Mouse (Mus musculus): ENCODE results near the gene Tbrg4.

Gene Tbrg4

DNA sequence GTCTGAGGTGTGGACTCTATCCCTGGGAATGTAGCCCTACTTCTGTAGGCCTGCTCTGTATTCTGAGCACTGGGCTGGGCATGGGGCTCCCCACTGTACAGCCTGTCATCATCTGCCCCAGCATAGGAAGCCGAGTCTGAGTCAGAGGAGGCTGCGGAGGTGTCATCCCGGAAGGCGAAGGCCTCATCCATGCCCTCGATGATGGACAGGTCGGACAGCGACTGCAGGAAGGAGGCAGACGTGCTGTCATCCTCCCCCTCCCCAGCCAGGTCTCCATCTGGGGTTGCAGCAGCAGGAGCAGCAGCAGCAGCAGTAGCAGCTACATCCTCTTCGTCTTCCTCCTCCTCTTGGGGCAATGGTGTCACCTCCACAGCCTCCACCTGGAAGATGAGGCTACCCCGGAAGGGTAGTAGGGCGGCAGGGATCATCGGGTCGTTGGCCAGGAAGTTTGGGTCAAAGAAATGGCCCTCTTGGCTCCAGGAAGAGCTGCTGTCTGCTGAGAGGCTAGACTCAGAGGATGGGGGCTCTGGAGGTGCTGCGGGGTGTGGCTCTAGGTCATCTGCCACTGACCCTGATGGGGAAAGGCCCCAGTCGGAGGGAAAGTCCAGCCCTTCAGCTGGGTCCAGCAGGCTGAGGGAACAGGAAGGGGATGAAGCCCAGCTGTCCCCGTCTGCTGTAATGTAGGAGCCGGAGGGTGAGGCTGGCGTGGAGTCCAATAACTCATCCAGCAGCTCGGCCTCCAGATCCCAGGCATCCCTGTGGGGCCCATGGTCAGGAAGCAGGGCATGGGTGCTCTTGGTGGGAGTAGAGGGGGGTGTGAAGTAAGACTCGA is 24.0 kb downstream of the Tbrg4 start:
- TF ChIP-seq GATA4 (IDR thresholded peaks at IDR 0.05; ENCODE audit: insufficient replicate concordance, low read length) = no peak

DNA sequence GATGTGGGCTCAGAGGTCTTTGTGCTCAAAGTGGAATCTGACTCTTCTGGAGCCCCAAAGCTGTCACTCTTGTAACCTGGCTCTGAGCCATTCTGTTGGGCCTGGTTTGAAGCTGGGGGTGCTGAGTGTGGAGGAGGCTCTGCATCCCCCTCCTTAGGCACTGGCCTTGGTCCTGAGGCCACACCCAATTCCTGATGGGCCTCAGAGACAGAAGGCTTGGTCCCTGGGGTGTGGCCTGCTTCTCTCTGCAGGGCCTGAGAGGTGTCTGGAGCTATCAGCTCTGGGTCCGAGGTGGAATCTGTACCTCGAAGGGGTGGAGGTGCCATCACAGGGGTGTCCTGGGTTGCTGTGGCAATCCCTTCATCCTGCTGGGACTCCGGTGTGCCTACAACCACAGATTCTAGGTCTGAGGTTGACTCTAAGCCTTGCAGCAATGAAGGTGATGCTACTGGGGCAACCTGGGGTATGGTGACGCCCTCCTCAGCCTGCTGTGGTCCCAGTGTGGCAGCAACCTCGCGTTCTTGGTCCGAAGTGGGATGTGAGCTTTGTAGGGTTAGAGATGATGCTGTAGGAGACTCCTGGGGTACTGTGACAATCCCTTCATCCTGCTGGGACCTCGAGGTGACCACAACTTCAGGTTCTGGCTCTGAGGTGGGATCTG is 25.5 kb downstream of the Tbrg4 start:
- no peak for TF ChIP-seq GATA4 (IDR thresholded peaks at IDR 0.05; ENCODE audit: insufficient replicate concordance, low read length)

DNA sequence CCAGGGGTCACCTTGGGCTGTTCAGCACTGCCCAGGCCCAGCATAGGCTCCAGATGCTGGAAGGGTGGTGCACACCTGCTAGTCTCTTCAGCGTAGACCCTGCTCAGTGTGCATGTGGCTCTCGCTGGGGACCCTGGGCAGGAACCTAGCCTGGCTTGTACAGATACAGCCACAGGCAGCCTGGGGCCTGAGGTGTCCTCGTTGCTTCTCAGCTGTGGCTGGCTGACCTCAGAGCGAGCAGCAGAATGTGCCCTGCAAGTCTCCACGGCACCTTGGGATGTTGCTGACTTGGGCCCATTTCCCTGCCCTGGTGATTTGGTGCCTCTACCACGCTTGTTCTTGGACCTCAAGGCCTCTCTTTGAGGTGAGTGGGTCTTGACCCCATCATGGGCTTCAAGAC is 26.0 kb downstream of the Tbrg4 start:
- TF ChIP-seq GATA4 (IDR thresholded peaks at IDR 0.05; ENCODE audit: insufficient replicate concordance, low read length) = no peak

DNA sequence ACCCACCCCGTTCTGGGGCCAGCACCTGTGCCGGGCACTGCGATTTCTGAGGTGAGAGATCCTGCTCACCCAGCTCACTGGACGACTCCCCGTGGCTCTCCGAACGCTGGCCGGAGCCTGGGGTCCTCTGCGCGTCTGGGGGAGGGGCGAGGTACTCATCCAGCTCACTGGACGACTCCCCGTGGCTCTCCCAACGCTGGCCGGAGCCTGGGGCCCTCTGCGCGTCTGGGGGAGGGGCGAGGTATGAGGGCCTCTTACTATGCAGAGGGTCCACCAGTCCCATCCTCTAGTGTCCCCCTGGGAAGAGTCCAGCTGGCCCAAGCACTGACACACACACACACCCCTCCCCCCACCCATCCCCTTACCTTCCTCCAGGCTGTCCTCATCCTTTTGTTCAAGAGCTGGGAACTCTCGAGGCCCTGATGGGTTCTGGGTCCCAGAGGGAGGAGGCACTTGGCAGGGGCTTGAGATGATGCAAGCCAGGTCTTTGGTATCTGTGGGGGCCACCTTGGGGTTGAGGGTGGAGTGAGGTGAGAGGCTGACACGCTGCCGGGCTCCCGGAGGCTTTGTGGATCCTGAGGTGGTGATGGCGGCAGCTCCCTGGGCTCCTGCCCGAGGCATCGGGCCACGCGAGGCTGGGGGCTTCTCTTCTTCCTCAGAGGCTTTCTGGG is 26.7 kb downstream of the Tbrg4 start:
- no peak for TF ChIP-seq GATA4 (IDR thresholded peaks at IDR 0.05; ENCODE audit: insufficient replicate concordance, low read length)

DNA sequence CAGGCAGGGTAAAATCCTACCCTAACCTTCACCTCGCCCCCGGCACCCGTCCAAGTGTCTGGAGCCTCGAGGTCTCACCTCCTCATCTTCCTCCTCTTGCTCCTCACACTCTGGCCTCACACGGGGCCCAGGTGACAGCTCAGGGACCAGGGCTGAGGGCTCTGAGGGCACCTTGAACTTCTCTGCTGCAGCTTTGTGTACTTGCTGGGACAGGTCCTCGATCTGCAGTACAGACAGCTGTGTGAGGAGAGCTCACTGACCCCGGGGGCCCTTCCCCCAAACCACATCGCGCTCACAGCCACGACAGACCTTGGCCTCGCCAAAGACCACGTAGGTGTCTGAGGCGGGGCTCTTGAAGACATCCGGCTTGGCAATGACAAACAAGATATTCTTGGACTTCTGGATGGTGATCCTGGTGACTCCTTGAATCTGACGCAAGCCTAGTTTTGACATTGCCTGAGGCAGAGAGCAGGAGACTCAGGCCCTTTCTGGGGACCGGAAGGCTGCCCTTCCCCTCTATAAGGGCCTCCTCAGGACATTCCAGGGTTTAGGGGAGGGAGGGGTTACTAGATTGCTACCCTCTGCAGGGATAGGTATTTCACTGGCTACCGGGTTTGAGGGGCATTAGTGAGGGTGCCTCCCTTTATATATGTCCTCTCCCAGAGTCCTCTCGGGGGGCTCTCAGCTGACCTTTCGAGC is 27.5 kb downstream of the Tbrg4 start:
- no peak for TF ChIP-seq GATA4 (IDR thresholded peaks at IDR 0.05; ENCODE audit: insufficient replicate concordance, low read length)

DNA sequence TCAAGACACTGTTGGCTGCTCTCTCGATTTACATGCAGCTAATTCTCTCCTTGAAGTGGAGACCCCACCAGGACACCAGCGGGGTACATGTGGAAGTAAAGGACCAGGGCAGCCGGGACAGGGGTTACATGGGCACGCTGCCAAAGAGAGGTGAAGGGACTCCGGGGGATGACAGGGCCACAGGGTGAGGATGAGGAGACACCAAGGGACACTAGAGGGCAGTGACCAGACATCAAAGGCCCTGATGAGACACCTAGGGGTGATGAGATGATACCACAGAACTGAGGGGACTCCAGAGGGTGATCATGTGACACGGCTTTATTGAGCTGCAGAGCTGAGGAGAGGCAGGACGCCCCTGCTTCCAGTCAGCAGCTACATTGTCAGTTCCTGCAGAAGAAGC is 28.3 kb downstream of the Tbrg4 start:
- no peak for TF ChIP-seq GATA4 (IDR thresholded peaks at IDR 0.05; ENCODE audit: insufficient replicate concordance, low read length)

DNA sequence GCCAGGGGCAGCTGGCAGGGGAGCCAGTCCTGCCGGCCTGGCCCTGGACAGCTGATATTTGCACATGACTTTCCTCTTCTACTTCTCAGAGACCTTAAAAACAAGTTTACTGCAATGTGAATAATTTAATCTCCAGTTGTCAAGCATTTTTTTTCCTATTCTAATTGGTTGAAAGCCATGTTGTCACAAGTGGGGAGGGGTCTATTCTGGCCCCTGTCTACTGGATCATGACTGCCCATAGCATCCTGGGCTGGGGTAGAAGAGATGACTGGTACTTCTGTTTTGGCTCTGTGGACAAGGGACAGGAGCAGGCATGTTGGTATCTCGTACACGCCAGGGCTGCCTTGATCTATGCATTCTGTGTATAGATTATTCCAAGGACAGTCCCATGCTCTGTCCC is 29.3 kb downstream of the Tbrg4 start:
- TF ChIP-seq GATA4 (IDR thresholded peaks at IDR 0.05; ENCODE audit: insufficient replicate concordance, low read length) = no peak

DNA sequence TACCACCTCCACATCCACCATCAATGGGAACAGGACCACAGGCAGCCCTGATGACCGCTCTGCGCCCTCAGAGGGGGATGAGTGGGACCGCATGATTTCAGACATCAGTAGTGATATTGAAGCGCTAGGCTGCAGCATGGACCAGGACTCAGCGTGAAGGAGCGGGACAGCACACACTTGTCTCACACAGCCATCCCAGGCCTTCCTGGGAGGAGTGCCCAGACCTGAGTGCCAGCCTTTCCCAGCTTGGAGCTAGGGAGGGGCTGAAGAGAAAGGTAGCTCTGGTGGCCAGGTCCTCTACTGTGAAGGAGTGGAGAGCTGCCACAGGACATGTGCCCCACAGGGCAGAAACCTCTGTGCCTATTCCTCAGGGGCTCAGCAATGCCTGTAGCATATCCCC is 29.7 kb downstream of the Tbrg4 start:
- TF ChIP-seq GATA4 (IDR thresholded peaks at IDR 0.05; ENCODE audit: insufficient replicate concordance, low read length) = no peak

DNA sequence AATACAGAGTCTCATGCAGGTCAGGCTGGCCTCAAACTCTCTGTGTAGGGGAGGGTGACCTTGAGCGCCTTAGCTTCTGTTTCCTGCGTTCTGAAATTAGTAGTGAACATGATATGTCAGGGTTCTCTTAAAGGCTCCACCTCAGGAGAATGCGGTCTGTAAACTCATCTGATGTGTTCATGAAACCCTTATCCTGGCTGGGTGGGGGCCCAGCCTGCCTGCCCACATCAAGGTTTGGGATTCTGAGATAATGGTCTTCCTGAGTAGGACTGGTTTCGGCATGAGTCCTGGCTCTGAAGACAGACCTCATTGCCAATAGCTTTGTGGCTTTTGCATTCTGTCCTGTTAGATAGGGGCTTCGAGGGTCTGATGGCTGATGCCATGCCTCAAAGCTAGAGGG is 30.5 kb downstream of the Tbrg4 start:
- TF ChIP-seq GATA4 (IDR thresholded peaks at IDR 0.05; ENCODE audit: insufficient replicate concordance, low read length) = no peak

DNA sequence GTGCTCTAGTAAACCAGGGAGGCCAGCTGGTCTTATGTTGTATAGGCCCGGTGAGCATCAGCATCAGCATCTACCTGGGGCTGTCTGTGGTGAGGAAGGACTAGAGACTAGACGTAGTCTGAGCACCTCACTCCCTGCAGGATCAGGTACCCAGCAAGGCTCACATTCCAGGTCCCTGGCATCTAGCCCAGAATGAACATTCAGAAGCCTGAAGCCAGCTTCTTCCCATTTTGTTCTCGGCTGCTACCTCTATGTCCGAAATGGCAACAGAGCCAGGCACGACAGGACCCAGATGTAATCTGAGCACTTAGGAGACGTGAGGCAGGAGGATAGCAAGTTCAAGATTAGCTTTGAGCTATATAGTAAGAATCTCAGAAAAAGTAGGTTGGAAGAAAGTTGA is 31.0 kb downstream of the Tbrg4 start:
- TF ChIP-seq GATA4 (IDR thresholded peaks at IDR 0.05; ENCODE audit: insufficient replicate concordance, low read length) = no peak

DNA sequence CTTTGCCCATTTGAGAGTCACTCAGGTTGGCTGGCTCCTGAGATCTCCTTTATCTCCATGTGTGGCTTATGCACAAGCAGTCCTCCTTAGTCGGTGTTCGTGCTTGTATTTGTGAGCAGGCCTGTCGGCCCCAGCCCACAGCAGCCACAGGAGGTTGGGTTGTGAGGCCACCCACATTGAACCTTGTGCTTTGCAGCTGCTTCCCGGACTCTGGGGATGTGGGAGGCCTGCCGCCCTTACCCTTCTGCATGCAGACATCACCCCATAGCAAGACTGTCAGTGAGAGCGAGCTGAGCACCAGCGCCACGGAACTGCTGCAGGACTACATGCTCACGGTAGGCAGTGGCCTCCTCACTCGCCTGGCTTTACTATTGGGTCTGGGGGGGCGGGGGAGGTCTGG is 32.5 kb downstream of the Tbrg4 start:
- no peak for TF ChIP-seq GATA4 (IDR thresholded peaks at IDR 0.05; ENCODE audit: insufficient replicate concordance, low read length)

DNA sequence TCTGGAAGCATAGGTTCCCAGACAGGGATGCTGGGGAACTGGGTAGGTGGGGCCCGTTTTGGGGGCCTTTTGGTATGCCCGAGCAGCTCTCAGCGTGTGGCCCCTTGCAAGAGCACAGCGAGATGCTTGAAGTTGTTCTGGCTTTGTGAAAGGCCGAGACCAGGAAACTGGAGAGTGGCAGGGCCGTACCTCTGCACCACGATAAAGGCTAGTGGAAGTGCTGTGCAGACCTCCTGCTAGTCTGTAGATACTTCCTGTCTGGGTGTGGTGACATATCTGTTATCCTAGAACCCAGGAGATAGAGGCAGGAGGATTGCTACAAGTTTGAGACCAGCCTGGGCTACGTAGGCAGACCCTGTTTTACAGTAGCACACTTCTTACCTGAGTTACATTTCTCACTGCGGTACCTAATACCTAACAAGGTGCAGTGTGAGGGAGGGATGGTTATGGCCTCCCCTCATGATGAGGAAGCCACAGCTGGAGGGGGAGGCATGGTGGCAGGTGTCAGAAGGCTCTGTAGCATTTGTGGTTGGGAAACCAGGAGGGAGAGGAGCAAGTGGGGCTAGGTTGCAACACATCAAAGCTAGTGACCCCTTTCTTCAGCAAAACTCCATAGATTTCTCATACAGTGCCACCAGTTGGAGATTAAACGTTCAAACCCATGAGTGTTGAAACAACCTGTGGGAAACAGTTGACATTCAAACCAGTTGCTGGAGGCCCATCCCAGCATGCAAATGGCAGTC is 34.8 kb downstream of the Tbrg4 start:
- TF ChIP-seq GATA4 (IDR thresholded peaks at IDR 0.05; ENCODE audit: insufficient replicate concordance, low read length) = no peak

DNA sequence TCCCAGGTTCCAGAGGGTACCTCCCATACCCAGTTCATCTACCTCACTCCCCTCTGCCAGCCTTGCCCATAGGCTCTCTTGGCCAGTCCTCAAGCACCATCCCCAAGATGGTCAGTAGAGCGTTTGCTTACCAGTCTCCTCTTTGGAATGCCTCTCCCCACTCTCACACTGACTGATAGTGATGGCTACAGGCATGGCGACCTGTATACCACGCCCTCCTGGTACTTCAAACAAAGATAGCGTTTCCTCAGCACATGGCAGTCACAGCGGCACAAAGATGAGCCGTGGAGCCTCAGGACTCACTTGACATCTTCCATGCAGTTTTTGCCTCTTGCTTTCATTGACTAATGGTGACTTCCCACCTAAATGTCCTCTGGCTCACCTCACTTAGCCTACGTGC is 36.0 kb downstream of the Tbrg4 start:
- no peak for TF ChIP-seq GATA4 (IDR thresholded peaks at IDR 0.05; ENCODE audit: insufficient replicate concordance, low read length)

DNA sequence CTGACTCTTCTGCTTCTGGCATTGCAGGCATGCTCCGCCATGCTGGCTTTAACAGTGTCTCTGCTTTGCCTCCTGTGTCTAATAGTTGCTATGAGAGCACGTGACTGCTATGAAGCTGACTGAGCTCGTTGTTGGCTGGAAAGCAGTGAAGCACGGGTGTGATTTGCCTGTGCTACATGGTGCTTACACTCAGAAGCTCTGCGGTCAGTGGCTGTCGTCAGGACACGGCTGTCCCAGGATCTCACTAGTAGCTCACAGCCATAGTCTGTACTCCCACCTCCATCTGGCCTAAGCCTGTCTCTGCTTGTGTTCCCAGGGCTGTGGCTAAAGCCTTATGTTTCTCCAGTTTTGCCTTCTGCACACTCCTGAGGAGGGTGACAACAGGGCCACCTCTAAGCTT is 37.6 kb downstream of the Tbrg4 start:
- no peak for TF ChIP-seq GATA4 (IDR thresholded peaks at IDR 0.05; ENCODE audit: insufficient replicate concordance, low read length)

Measured in liver, adult (tissue).